Mouse (Mus musculus) A20 (cell line): Measurements from ENCODE around the gene Cd200r2.
"Not testable (repeated sequence)": the region's sequence is repeated elsewhere in the genome, so short reads cannot be mapped to it uniquely, and the experiment has no call there.

ENCODE experiments used
- DNase-seq: peaks from one replicate; pipeline ENCODE4 v3.0.0-alpha.2; 2011; ENCODE audit warnings: low read depth, low spot score

Gene Cd200r2

GRCm38 (mm10) chr16:44866797-44867196 lies at the start of gene Cd200r2:
Cd200r2 (plus strand) TSS chr16:44867097.
- no peak for DNase-seq

DNA sequence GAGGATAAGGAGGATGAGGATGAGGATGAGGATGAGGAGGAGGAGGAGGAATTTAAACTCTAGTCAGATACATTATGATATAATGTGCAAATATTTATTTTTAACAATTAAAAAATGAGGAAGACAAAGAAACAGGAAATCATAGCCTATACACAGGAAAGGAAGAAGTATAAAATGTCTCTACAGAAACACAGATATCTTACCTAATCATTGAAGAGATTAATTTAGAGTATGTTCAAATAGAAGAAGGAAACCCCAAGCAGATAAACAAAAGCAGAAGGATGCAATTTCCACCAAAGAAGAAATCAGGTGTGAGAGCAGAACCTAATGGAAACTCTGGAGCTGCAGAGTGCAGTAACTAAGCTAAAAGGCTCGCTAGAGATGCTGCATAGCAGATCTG lies 48.9 kb upstream of the Cd200r2 start:
- DNase-seq = no peak

DNA sequence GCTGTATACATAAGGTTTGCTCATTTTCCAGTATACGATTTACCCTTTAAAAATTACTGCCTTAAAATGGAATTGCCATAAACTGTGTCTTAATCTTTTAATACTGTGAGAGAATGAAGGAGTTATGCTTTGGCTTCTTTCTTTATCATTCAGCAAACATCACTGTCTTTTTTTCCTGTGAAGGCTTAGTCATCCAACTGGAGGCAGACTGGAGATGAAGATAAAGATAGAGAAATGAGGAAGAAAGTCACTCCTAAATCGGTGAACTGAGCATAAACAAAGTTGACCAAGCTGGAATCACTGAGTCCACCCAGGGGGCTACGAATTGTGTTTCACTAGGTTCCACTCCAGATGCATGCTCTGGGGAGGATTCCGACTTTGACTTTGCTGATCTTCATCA lies 46.4 kb upstream of the Cd200r2 start:
- no peak for DNase-seq

DNA sequence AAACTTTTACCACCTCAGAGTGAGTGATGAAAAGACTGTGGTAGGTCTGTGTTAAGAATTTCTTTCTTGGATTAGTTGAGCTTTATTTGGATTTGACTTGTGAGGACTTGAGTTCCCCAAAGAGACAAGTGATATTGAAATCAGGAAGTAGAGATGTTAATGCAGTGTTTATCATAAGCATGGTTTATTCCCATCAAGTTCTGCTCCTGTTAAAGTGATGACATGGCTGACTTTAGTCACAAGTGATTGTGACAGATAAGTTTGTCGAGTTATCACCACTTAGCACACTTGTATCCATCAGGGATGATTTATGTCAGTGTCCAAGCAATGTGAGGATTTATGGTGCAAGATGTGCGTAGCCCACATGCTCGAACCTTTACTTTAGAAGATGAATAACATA lies 34.6 kb upstream of the Cd200r2 start:
- DNase-seq = no peak

GRCm38 (mm10) chr16:44833189-44833588 lies 33.7 kb upstream of the Cd200r2 start:
- DNase-seq = not testable (repeated sequence)

- no peak for DNase-seq
Measured at GRCm38 (mm10) chr16:44875178-44875577, 8.3 kb downstream of the Cd200r2 start.

GRCm38 (mm10) chr16:44876625-44877024 lies 9.7 kb downstream of the Cd200r2 start:
- DNase-seq = no peak

- DNase-seq = no peak
Measured at GRCm38 (mm10) chr16:44877595-44877994, 10.7 kb downstream of the Cd200r2 start.

DNA sequence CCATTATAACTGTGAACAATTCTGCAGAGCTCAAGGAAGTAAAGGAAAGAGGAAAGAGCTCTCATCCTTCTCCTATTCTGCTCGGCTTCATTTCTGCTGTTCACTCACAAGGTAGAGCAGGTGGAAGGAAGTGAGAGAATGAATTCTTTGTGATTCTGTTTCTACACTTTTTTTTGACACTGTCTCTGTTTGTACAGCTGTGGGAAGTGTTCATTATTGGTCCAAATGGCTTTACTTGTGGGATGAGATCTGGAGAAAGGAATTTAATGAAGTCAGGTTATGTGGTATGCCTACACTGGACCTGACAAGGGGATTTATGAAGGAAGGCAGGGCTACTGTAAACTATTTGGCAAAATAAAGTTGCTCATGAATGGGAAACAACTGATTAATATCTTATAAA lies 23.9 kb downstream of the Cd200r2 start:
- DNase-seq = no peak

- DNase-seq = no peak
Measured at GRCm38 (mm10) chr16:44932016-44932415, 65.1 kb downstream of the Cd200r2 start.

GRCm38 (mm10) chr16:44943468-44943867 lies 76.6 kb downstream of the Cd200r2 start, which contains the start of gene Cd200r3:
Cd200r3 (plus strand) TSS chr16:44943678.
- DNase-seq = no peak

DNA sequence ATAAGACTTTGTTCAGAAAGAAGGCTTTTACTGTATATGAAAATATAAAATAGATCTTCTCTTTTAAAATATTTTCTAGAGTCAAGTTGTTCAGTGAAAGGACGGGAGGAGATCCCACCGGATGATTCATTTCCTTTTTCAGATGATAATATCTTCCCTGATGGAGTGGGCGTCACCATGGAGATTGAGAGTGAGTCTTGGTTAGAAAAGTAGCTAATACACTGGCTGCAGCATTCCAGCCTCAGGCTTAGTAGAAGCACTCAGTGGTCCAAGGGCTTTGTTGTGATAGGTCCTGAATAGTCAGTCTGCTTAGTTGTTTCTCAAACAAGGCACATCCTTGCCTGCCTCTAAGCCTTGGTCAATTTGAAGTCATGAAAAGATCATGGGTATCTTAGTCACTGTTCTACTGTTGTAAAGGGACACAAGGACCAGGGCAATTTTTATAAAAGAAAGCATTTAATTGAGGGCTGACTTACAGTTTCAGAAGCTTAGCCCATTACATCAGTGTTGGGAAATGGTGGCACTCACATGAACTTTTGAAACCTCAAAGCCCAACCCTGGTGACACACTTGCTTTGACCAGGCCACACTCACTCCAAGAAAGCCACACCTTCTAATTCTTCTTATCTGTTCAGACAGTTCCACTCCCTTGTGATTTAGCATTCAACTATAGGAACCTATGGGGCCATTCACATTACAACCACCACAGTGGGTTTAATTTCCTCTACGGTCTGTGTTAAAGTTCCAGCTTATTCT lies 84.6 kb downstream of the Cd200r2 start:
- DNase-seq = no peak

DNA sequence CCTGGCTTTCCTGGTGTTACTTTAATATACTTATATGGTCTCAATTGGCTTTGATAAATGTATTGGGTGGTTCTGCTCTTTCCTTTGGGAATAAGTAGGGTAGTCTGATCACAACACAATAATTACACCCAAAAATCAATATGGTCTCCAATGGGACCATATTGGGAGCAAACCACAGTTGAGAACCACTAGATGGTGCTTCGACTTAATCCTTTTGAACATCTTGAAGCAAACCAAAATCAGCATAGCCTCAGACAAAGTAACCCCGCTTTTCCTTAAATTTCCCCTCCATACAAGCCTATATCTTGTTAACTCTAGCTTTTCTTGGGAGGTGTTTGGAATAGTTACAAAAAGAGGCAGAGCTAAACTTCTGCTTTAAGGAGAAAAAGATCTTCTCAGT lies 95.4 kb downstream of the Cd200r2 start:
- DNase-seq = no peak

GRCm38 (mm10) chr16:44962777-44963176 lies 95.9 kb downstream of the Cd200r2 start:
- peak; percentile 82 for DNase-seq

DNA sequence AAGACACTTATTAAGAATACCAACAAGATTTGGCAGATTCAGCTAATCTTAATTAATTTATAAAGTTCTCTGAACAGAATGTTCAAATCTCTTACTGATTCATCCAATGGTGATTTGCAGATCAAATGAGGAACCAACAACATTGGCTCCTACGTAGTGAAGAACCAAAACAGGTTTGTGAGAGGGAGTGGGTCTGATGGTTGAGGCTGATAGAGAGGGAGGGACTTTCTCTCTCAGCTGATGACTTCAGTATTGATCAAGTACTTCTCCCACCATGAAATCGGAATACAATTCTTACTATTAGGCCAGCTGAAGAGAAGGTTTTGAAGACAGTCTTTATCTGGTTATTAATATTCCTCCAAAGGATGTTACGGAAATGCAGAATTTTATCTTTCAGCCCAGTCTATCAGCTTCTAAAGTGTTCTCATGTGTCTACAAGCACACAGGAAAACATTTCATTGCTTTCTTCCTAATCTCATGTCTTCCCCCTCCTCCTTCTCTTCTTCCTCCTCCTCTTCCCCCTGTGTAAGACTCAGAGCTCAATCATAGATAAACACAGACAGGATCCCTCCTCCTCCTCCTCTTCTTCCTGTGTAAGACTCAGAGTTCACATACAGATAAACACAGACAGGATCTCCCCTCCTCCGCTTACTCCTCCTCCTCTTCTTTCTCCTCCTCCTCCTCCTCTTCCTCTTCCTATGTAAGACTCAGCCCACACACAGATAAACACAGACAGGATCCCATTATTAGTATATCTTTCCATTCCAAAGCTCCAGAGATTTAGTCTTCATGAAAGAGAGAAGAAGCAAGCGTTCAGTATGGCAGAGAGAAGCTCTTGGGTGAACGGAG lies 97.9 kb downstream of the Cd200r2 start:
- no peak for DNase-seq

DNA sequence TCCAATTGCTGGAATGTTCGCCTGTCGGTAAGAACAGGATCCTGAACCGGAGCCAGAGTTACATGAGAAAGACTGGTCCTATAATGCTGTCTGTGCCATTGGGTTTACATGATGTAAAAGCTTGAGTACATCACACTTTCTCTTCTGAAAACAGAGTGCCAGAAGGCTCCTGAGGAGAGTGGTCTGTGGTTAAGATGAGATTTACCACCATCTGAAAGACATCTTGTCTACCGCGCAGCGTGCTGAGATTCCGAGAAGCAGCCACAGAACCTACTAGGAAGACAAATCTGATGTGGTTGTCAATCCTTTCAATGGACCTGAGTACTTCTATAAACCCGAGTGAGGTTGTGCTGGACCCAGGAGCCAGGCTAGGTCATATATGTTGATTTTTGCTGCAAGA lies 98.5 kb downstream of the Cd200r2 start:
- no peak for DNase-seq
